Mouse (Mus musculus): ENCODE measurements around the gene 1600014C23Rik.

Gene 1600014C23Rik

DNA sequence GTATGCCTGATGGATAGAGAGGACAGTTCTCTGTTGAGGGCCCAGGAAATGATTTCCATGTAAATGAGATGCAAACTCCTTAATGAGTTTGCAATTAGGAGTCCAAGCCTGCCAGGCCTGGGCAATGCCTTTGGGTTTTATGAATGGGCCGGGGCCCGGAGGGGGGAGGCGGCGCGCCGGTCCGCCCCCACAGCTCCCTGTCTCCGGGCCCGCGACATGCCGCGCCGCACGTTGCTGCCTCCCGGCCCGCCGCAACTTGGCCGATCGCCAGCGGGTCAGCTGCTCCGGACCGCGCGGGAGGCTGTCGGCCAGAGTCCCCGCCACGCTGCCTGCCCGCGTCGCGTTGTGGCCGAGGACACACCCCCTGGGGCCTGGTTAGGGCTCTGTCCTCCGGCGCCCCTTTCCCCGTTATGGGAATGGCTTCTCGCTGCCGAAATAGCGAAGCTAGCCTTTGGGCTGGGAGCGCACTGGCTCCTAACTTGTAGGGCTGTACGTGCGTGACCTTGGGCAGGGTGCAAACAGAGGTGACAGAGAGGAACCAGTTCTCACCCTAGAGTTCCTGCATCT, at the start of gene 1600014C23Rik:
Gene 1600014C23Rik (minus strand): TSS at position 110 of the 567 bp plus-strand sequence.
- peak; percentile 86 for DNase-seq

GRCm38 (mm10) chr17:45778446-45778845, 44.8 kb upstream of the 1600014C23Rik start:
- DNase-seq, result no peak

- DNase-seq, result no peak
Measured at GRCm38 (mm10) chr17:45777431-45777830, 43.8 kb upstream of the 1600014C23Rik start.

GRCm38 (mm10) chr17:45776185-45776584, 42.5 kb upstream of the 1600014C23Rik start:
- DNase-seq, result no peak

- no peak for DNase-seq
Measured at GRCm38 (mm10) chr17:45775468-45775867, 41.8 kb upstream of the 1600014C23Rik start.

- DNase-seq, result no peak
Measured at GRCm38 (mm10) chr17:45772566-45772965, 38.9 kb upstream of the 1600014C23Rik start.

GRCm38 (mm10) chr17:45772096-45772495, 38.5 kb upstream of the 1600014C23Rik start:
- no peak for DNase-seq

DNA sequence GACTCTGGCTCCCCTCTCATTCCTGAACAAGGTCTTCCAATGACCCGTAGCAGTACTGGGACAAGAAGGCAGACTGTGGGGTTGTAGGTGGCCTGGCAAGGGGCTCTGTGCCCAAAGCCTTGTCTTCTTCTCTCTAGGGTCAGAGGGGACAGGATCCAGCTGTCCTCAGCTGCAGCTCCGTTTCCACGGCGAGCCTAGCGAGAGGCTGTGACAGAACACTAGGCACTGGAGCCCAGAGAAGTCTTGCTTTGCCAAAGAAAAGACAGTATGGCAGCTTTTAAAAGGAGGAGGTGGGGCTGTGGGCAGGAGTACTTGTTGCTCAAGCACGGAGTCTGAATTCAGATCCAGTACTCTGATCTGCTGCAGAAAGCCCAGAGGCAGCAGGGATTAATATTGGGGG, 36.8 kb upstream of the 1600014C23Rik start:
- DNase-seq, result peak; percentile 79

GRCm38 (mm10) chr17:45769821-45770220, 36.2 kb upstream of the 1600014C23Rik start:
- peak; percentile 58 for DNase-seq

DNA sequence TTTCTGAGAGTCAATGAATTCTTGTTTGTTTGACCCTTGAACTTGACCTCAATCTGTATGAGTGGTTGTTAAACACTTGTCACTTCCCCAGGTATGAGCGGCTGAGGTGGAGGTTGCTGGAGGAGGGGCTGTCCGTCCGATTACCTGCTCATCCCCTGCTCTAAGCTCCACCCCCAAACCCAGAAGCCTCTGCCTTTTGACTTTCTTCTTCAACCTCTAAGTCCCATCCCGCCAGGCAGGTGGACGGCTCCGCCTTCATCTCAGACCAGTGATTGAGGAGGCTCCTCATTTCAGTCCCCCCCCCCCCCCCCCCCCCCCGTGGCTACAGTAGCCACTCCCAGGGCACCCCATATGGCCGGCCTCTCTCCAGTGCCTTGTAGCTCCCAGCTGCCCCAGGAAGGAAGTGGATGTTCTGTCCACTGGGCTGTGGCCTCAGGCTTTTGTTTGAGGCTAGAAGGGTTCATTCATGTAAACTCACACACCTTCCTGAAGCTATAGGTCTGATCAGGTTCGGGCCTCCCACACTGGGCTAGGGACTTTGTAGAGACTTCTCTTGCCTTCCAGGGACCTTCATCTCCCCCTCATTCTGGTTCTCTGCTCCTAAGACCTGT, 34.0 kb upstream of the 1600014C23Rik start:
- DNase-seq, result no peak

DNA sequence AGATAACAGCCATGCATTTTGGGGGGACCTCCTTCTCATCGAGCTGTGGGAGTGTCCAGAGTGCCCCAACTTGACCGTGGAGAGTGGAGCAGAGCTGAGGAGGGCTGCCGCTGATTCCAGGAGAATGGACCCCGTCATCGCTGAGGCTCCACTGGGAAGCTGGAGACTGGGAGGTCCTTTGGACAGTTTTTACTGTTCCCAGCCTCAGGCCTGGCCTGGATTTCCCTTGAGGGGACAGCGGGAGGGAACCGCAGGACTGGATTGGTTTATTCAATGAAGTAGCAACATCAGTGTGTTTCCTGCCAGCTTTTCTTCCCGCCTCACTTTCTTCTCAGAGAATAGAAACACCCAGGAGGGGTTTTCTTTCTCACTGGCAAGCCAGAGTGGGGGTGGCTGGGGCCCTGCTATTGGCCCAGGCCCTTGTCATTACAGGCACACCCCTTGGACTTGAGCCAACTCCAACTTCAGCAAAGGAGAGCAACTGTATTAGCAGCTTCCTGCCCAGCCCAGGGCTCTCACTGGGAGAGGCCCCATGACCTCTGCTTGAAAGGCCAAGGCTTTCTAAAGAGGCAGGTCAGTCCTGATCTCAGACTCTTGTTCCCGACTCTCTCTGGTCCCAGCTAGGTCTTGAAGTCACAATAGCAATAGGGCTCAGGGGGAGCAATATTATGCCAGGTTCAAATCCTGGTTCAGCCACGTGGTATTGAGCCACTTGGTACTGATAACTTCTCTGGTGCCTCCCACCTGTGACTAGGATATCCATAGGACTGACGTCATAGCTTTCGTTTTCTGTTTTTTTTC, 33.3 kb upstream of the 1600014C23Rik start:
- peak; percentile 95 for DNase-seq

DNA sequence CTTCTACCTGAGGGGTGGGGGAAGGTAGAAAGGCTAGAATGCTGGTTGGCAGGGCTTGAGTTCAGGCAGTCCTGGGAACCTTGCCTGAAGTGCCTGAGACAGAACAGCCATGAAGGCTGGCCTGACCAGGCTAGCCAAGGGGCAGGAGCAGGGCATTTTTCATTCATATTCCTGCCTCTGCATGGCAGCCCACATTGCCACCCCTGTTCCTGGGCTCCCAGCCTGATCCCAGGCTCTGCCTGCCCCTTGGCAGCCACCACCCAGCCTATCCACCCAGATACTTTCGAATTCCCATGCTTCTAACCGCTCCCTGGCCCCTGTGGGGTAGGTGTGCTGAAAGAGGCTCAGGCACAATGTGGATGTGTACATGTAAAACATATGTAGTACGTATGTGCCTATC, 32.3 kb upstream of the 1600014C23Rik start:
- no peak for DNase-seq

GRCm38 (mm10) chr17:45763188-45763587, 29.5 kb upstream of the 1600014C23Rik start:
- no peak for DNase-seq

DNA sequence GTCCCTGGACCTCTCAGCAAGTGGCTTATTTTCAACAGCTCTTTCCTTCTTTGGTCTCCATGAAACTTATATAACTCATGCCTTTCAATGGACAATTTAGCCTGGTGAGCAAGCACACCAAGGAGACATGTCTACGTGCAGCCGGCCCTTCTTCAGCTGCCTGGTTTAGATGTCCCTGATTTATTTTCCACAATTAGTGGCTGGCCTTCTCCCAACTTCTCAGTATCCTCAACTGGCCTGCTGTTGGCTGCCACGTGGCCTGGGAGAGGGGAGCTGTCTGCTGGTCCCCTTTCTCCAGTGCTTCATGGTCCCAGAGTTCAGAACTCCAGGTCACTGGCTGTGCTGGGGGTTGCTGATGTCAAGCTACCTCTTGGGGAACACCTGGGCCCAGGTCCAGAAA, 28.3 kb upstream of the 1600014C23Rik start:
- DNase-seq, result peak; percentile 53

DNA sequence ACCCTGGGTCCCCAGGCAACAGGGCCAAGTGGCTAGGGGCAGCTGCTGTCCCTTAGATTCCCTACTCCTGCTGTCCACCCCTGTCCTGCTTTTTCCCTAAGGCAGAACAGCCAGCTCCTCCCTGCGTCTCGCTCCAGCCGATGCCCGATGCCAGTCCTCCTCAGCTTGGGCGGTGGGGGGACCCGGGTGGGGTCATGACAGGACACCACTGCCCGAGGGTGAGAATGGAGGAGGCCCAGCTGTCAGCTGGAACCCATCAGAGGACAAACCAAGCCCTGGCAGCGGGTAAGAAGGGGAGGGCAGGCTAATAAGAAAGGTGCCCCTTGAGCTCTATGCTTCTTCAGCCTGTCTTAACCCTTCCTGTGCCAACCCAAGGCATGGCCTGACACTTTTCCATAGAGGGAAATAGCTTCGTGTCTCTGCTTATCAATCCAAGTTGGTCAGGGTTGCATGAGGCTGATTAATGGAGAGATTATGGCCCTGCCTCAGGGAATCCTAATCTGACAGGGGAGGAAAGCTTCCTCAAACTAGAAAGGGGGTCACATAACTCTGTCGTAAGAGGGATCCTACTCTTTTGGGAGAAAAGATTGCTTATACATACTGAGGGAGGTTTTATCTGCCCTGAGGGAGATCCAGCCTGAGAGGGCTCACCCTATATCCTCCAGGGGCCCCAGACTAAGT, 27.5 kb upstream of the 1600014C23Rik start:
- no peak for DNase-seq

- no peak for DNase-seq
Measured at GRCm38 (mm10) chr17:45759751-45760150, 26.1 kb upstream of the 1600014C23Rik start.

GRCm38 (mm10) chr17:45758808-45759207, 25.2 kb upstream of the 1600014C23Rik start:
- DNase-seq, result no peak

GRCm38 (mm10) chr17:45757932-45758331, 24.3 kb upstream of the 1600014C23Rik start:
- no peak for DNase-seq

- DNase-seq, result no peak
Measured at GRCm38 (mm10) chr17:45756831-45757230, 23.2 kb upstream of the 1600014C23Rik start.

DNA sequence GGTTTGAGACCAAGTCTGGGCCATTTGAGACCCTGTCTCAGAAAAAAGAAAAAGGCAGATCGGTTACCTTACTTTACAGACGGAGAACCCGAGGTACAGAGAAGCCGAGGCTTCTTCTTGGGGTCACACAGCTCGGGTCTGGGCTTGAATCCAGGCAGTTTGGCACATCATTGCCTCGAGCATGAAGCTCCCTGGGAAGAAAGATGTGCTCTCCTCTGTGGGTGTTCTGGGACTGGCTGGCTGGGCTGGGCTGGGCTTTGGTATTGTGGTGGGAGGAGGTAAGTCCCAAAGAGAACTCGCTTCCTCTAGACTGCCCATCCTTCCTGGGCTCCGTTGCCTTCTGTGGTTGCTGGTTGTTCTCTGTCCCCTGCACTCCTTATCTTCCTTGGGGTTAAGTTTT, 22.7 kb upstream of the 1600014C23Rik start:
- no peak for DNase-seq

DNA sequence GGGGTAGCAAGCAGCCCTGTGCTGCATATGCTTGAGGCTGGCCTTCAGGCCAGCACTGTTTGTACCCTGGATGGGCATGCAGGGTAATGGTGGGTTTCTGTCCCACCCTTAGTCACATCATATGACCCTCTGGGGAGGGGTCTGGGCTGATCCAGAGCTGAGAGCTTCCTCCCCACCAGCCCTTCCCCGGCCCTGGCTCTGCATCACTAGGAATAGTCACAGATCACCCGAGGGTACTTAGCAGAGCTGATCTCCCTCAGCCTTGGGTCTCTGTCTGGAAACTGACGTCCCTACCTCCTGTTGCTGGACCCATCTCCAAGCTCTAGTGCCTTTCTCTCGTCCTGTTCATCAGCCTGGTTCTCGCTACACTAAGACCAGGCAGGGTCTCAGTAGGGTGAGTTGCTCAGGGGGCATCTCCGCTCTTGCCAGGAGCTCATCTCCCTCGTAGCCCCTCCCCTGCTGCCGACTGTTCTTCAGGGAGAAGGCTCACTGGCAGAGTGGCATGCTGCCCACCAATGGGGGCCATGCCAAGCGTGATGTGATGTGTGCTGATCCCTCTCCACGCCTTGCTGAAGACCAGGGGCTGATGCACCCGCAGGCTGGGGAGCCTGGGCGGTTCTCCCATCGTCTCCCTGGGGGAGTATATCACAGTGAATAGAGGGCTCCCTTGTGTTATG, 20.7 kb upstream of the 1600014C23Rik start:
- no peak for DNase-seq

GRCm38 (mm10) chr17:45752678-45753077, 19.0 kb upstream of the 1600014C23Rik start:
- DNase-seq, result peak; percentile 72

DNA sequence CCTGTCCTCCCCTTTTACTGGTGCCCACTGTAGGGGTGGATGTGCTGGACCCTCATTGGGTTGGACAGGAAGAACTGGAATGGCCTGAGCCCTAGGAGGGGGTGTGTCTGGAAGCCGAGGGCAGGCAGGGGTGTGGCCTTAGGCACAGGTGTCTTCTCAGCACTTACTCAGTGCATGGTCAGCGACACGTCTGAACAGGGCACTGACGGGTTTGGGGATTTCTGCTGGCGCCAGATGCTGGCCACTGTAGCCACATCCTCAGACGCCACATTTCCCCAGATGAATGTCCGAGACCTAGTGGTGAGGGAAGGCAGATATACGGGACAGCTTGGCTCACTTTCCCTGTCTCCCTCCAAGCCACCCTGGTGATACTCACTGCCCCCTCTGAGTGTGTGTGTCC, 18.4 kb upstream of the 1600014C23Rik start:
- no peak for DNase-seq

Measured in kidney, postnatal 10 days (tissue).